Mouse (Mus musculus) limb, embryonic 14.5 days (tissue): ENCODE data around the gene Slc26a6. TPM values are rescaled to one million over a fixed set of nuclear protein-coding genes. Genes with fewer than 3 reads are reported as not detected.

ENCODE experiments used
- ATAC-seq: fragments of 200-750 bp; cut with Nextera tagmentation; 2 replicates; pipeline ENCODE4 v1.8.0; 2017; ENCODE audit warnings: low read depth, moderate number of reproducible peaks, moderate TSS enrichment; ENCODE audit not compliant: low FRiP score
- DNase-seq: peaks from one replicate; pipeline ENCODE4 v3.0.0-alpha.2; 2015; ENCODE audit warnings: low spot score
- H3K27ac ChIP-seq: fragments of 300-500 bp; sonication (generic); replicated peaks from 2 replicates; pipeline ENCODE4 v1.5.1; 2014; ENCODE audit warnings: low read depth, mild to moderate bottlenecking, low read length, moderate library complexity, mixed read lengths
- H3K27me3 ChIP-seq: fragments of 300-500 bp; sonication (generic); 2 replicates; pipeline ENCODE4 v1.6.1; 2014; ENCODE audit warnings: low read length, mixed read lengths; ENCODE audit not compliant: control insufficient read depth, insufficient read depth
- H3K36me3 ChIP-seq: fragments of 300-500 bp; sonication (generic); 2 replicates; pipeline ENCODE4 v1.6.1; 2014; ENCODE audit warnings: mild to moderate bottlenecking, low read length, moderate library complexity, mixed read lengths; ENCODE audit not compliant: control insufficient read depth, insufficient read depth
- H3K4me1 ChIP-seq: fragments of 300-500 bp; sonication (generic); 2 replicates; pipeline ENCODE4 v1.6.1; 2014; ENCODE audit warnings: antibody characterized with exemption, low read length, mixed read lengths; ENCODE audit not compliant: control insufficient read depth, insufficient read depth
- H3K4me2 ChIP-seq: fragments of 300-500 bp; sonication (generic); replicated peaks from 2 replicates; pipeline ENCODE4 v1.6.1; 2014; ENCODE audit warnings: low read depth, mild to moderate bottlenecking, low read length, moderate library complexity; ENCODE audit not compliant: severe bottlenecking
- H3K4me3 ChIP-seq: fragments of 300-500 bp; sonication (generic); replicated peaks from 2 replicates; pipeline ENCODE4 v1.5.1; 2014; ENCODE audit warnings: low read length
- H3K9ac ChIP-seq: fragments of 300-500 bp; sonication (generic); 2 replicates; pipeline ENCODE4 v1.6.1; 2014; ENCODE audit warnings: mild to moderate bottlenecking, low read depth, low read length, moderate library complexity; ENCODE audit not compliant: severe bottlenecking
- H3K9me3 ChIP-seq: fragments of 300-500 bp; sonication (generic); 2 replicates; pipeline ENCODE4 v1.6.1; 2016; ENCODE audit warnings: low read length; ENCODE audit not compliant: control insufficient read depth
- POLR2A ChIP-seq: fragments of 200-500 bp; IDR thresholded peaks from 2 replicates; pipeline ENCODE4 v1.8.0; 2012; ENCODE audit warnings: inconsistent platforms, mild to moderate bottlenecking, moderate library complexity, borderline replicate concordance; ENCODE audit not compliant: insufficient read depth, insufficient read length; ENCODE audit errors: extremely low read depth
- WGBS: fragments of 180-500 bp; shearing (Covaris S2); extraction: QIAGEN DNeasy Blood & Tissue Kit; methylation state at CpG from one replicate; pipeline ENCODE4 v1.1.7; 2014; 5-methylcytosine and 5-hydroxymethylcytosine counted together
- polyA plus RNA-seq, 2 experiments: library from polyadenylated mRNA; depleted of rRNA in 1 of 2; stranded (reverse) in 1 of 2; unstranded in 1 of 2; fragments of >200 nt; fragmentation: Nextera tagmentation in 1 of 2; extraction: Ambion mirVana in 1 of 2; gene quantifications; 2 replicates each; pipeline versions ENCODE4 v1.2.1 to v1.2.3; 2012 to 2014

The Slc26a6 gene
- polyA plus RNA-seq, 2 experiments: 14.5 to 28.8 TPM

GRCm38 (mm10) chr9:108936418-108937364 lies 83.6 kb downstream of the Slc26a6 start, which contains the start of gene Uqcrc1:
Uqcrc1 (plus strand) TSS chr9:108936633.
- Histone ChIP-seq H3K4me1 (peaks cover 5% of the 10 kb centered on the region; the same call in 1 of the 2 replicates), H3K27me3 (no peaks in the 10 kb centered on the region), H3K9ac (peak within 1 kb of the TSS; percentile 96), H3K4me2 (peak within 1 kb of the TSS; percentile 71), H3K4me3 (peak within 1 kb of the TSS; percentile 95), H3K36me3 (peaks cover 35% of the 10 kb centered on the region), H3K9me3 (no peaks in the 10 kb centered on the region), H3K27ac (peak within 1 kb of the TSS; percentile 68; the same call in 1 of the 2 replicates)
- ATAC-seq (peak; percentile 91), DNase-seq (peak; percentile 96)
- WGBS: 2% methylated on average over 53 of the region's 58 CpGs
- TF ChIP-seq POLR2A: peak; percentile 75; the same call in 1 of the 2 replicates

GRCm38 (mm10) chr9:108945111-108945510 lies 92.0 kb downstream of the Slc26a6 start:
- ATAC-seq (no peak), DNase-seq (no peak)
- TF ChIP-seq POLR2A: no peak
- H3K4me3 ChIP-seq: no peak overlapping the region
- no peak overlapping the region for H3K9ac ChIP-seq
- H3K4me2 ChIP-seq: no peak overlapping the region
- peaks cover 22% of the 10 kb centered on the region for H3K4me1 ChIP-seq
- no peak overlapping the region for H3K27ac ChIP-seq
- no peaks in the 10 kb centered on the region for H3K27me3 ChIP-seq
- H3K36me3 ChIP-seq: peaks cover 93% of the 10 kb centered on the region
- no peaks in the 10 kb centered on the region for H3K9me3 ChIP-seq
- WGBS: 83% methylated on average over 9 of the region's 9 CpGs

GRCm38 (mm10) chr9:108945608-108946007 lies 92.5 kb downstream of the Slc26a6 start:
- Histone ChIP-seq H3K27ac (no peak overlapping the region), H3K4me2 (no peak overlapping the region), H3K9ac (no peak overlapping the region), H3K4me3 (no peak overlapping the region), H3K4me1 (peaks cover 25% of the 10 kb centered on the region), H3K27me3 (no peaks in the 10 kb centered on the region), H3K9me3 (no peaks in the 10 kb centered on the region), H3K36me3 (peaks cover 93% of the 10 kb centered on the region)
- DNase-seq (no peak), ATAC-seq (no peak)
- 87% methylated on average over 5 of the region's 5 CpGs for WGBS
- no peak for TF ChIP-seq POLR2A

- no peak for TF ChIP-seq POLR2A
- Histone ChIP-seq H3K27ac (peak overlapping the region; percentile 85), H3K9ac (no peak overlapping the region), H3K36me3 (peaks cover 61% of the 10 kb centered on the region), H3K9me3 (no peaks in the 10 kb centered on the region), H3K4me2 (0 out of 2 replicates have a peak overlapping the region, but pooled peaks have one; percentile 19), H3K27me3 (peaks cover 8% of the 10 kb centered on the region; the same call in 1 of the 2 replicates), H3K4me1 (peaks cover 25% of the 10 kb centered on the region), H3K4me3 (no peak overlapping the region)
- peak; percentile 76 for DNase-seq
- 28% methylated on average over 13 of the region's 13 CpGs for WGBS
- peak; percentile 42; the same call in 1 of the 2 replicates for ATAC-seq
Observed at GRCm38 (mm10) chr9:108949231-108949966, 96.3 kb downstream of the Slc26a6 start.

- no peak overlapping the region for H3K9ac ChIP-seq
Observed at GRCm38 (mm10) chr9:108949967-108950728, 97.1 kb downstream of the Slc26a6 start.

More at GRCm38 (mm10) chr9:108949967-108950728, 97.1 kb downstream of the Slc26a6 start:
- 65% methylated on average over 9 of the region's 9 CpGs for WGBS
- Histone ChIP-seq H3K4me2 (no peak overlapping the region), H3K27me3 (peaks cover 9% of the 10 kb centered on the region; the same call in 1 of the 2 replicates), H3K4me1 (peaks cover 25% of the 10 kb centered on the region), H3K9me3 (no peaks in the 10 kb centered on the region), H3K36me3 (peaks cover 54% of the 10 kb centered on the region), H3K4me3 (no peak overlapping the region), H3K27ac (peak overlapping the region; percentile 85)
- no peak for TF ChIP-seq POLR2A
- ATAC-seq: no peak
- no peak for DNase-seq
